Mouse (Mus musculus): ENCODE data around the gene Ascc1. TPM values are rescaled to one million over a fixed set of nuclear protein-coding genes. Genes with fewer than 3 reads are reported as not detected.

Ascc1 gene
- polyA plus RNA-seq, 1 experiment from 2014 or later: 57.8 TPM

GRCm38 (mm10) chr10:60019299-60019698 lies 16.7 kb downstream of the Ascc1 start:
- H3K9me3 ChIP-seq (replicated peaks; ENCODE audit: low read length): no peaks in the 10 kb centered on the region
- no peaks in the 10 kb centered on the region for H3K4me1 ChIP-seq (replicated peaks; ENCODE audit: insufficient read depth, low read length)
- H3K27me3 ChIP-seq (ENCODE audit: insufficient read depth, low read length): no peaks in the 10 kb centered on the region
- no peak overlapping the region for H3K4me3 ChIP-seq (replicated peaks; ENCODE audit: low read depth, low read length)
- H3K4me2 ChIP-seq (ENCODE audit: low read length): no peak overlapping the region
- H3K36me3 ChIP-seq (ENCODE audit: insufficient read depth, low read length): peaks cover 19% of the 10 kb centered on the region; the same call in 1 of the 2 replicates
- peak; percentile 47 for TF ChIP-seq CTCF (IDR thresholded peaks at IDR 0.05; ENCODE audit: low read depth)
- no peak overlapping the region for H3K27ac ChIP-seq
- no peak overlapping the region for H3K9ac ChIP-seq (ENCODE audit: low read depth, low read length)
- DNase-seq (ENCODE audit: low spot score) (no peak), ATAC-seq (replicated peaks; ENCODE audit: low FRiP score, low read depth) (no peak)
- WGBS: 77% methylated on average over 2 of the region's 2 CpGs

- no peak for DNase-seq (ENCODE audit: low spot score)
- Histone ChIP-seq H3K4me3 (replicated peaks; ENCODE audit: low read depth, low read length) (no peak overlapping the region), H3K9me3 (replicated peaks; ENCODE audit: low read length) (no peaks in the 10 kb centered on the region), H3K4me2 (ENCODE audit: low read length) (no peak overlapping the region), H3K27ac (no peak overlapping the region), H3K9ac (ENCODE audit: low read depth, low read length) (no peak overlapping the region), H3K36me3 (ENCODE audit: insufficient read depth, low read length) (0 out of 2 replicates have a peak, but pooled peaks cover 5% of the 10 kb centered on the region), H3K4me1 (replicated peaks; ENCODE audit: insufficient read depth, low read length) (no peaks in the 10 kb centered on the region; the same call in 1 of the 2 replicates), H3K27me3 (ENCODE audit: insufficient read depth, low read length) (no peaks in the 10 kb centered on the region)
- TF ChIP-seq CTCF (IDR thresholded peaks at IDR 0.05; ENCODE audit: low read depth): no peak
- WGBS: 76% methylated on average over 1 of the region's 1 CpGs
- no peak for ATAC-seq (replicated peaks; ENCODE audit: low FRiP score, low read depth)
Measured at GRCm38 (mm10) chr10:60023751-60024150, 21.1 kb downstream of the Ascc1 start.

- TF ChIP-seq CTCF (IDR thresholded peaks at IDR 0.05; ENCODE audit: low read depth): no peak
- Histone ChIP-seq H3K36me3 (ENCODE audit: insufficient read depth, low read length) (0 out of 2 replicates have a peak, but pooled peaks cover 5% of the 10 kb centered on the region), H3K27ac (0 out of 2 replicates have a peak overlapping the region, but pooled peaks have one; percentile 19), H3K27me3 (ENCODE audit: insufficient read depth, low read length) (no peaks in the 10 kb centered on the region), H3K4me2 (ENCODE audit: low read length) (no peak overlapping the region), H3K9ac (ENCODE audit: low read depth, low read length) (no peak overlapping the region), H3K4me3 (replicated peaks; ENCODE audit: low read depth, low read length) (no peak overlapping the region), H3K4me1 (replicated peaks; ENCODE audit: insufficient read depth, low read length) (peaks cover under 1% of the 10 kb centered on the region; the same call in 1 of the 2 replicates), H3K9me3 (replicated peaks; ENCODE audit: low read length) (no peaks in the 10 kb centered on the region)
- peak; percentile 9 for DNase-seq (ENCODE audit: low spot score)
- WGBS: 44% methylated on average over 13 of the region's 13 CpGs
- no peak for ATAC-seq (replicated peaks; ENCODE audit: low FRiP score, low read depth)
Measured at GRCm38 (mm10) chr10:60026759-60027395, 24.3 kb downstream of the Ascc1 start.

- peaks cover 8% of the 10 kb centered on the region; the same call in 1 of the 2 replicates for H3K4me1 ChIP-seq (replicated peaks; ENCODE audit: insufficient read depth, low read length)
- no peak for TF ChIP-seq CTCF (IDR thresholded peaks at IDR 0.05; ENCODE audit: low read depth)
- no peak overlapping the region for H3K4me2 ChIP-seq (ENCODE audit: low read length)
- DNase-seq (ENCODE audit: low spot score) (peak; percentile 27), ATAC-seq (replicated peaks; ENCODE audit: low FRiP score, low read depth) (no peak)
- no peak overlapping the region for H3K9ac ChIP-seq (ENCODE audit: low read depth, low read length)
- H3K4me3 ChIP-seq (replicated peaks; ENCODE audit: low read depth, low read length): no peak overlapping the region
- peak overlapping the region; percentile 83; the same call in 1 of the 2 replicates for H3K27ac ChIP-seq
- H3K9me3 ChIP-seq (replicated peaks; ENCODE audit: low read length): no peaks in the 10 kb centered on the region
- WGBS: 40% methylated on average over 2 of the region's 2 CpGs
- no peaks in the 10 kb centered on the region for H3K36me3 ChIP-seq (ENCODE audit: insufficient read depth, low read length)
- H3K27me3 ChIP-seq (ENCODE audit: insufficient read depth, low read length): no peaks in the 10 kb centered on the region
Measured at GRCm38 (mm10) chr10:60027619-60028084, 25.0 kb downstream of the Ascc1 start.

GRCm38 (mm10) chr10:60028181-60028580 lies 25.6 kb downstream of the Ascc1 start:
- ATAC-seq (replicated peaks; ENCODE audit: low FRiP score, low read depth): no peak
- Histone ChIP-seq H3K9ac (ENCODE audit: low read depth, low read length) (no peak overlapping the region), H3K27ac (peak overlapping the region; percentile 83), H3K36me3 (ENCODE audit: insufficient read depth, low read length) (no peaks in the 10 kb centered on the region), H3K4me2 (ENCODE audit: low read length) (no peak overlapping the region), H3K27me3 (ENCODE audit: insufficient read depth, low read length) (no peaks in the 10 kb centered on the region), H3K4me3 (replicated peaks; ENCODE audit: low read depth, low read length) (no peak overlapping the region), H3K9me3 (replicated peaks; ENCODE audit: low read length) (no peaks in the 10 kb centered on the region), H3K4me1 (replicated peaks; ENCODE audit: insufficient read depth, low read length) (peaks cover 11% of the 10 kb centered on the region)
- TF ChIP-seq CTCF (IDR thresholded peaks at IDR 0.05; ENCODE audit: low read depth): no peak
- no peak for DNase-seq (ENCODE audit: low spot score)
- WGBS: 48% methylated on average over 7 of the region's 7 CpGs

GRCm38 (mm10) chr10:60028979-60029378 lies 26.4 kb downstream of the Ascc1 start:
- peak; percentile 72 for DNase-seq (ENCODE audit: low spot score)
- no peak overlapping the region for H3K4me2 ChIP-seq (ENCODE audit: low read length)
- WGBS: 26% methylated on average over 7 of the region's 7 CpGs
- no peak overlapping the region for H3K4me3 ChIP-seq (replicated peaks; ENCODE audit: low read depth, low read length)
- peaks cover 13% of the 10 kb centered on the region for H3K4me1 ChIP-seq (replicated peaks; ENCODE audit: insufficient read depth, low read length)
- no peaks in the 10 kb centered on the region for H3K9me3 ChIP-seq (replicated peaks; ENCODE audit: low read length)
- H3K27me3 ChIP-seq (ENCODE audit: insufficient read depth, low read length): no peaks in the 10 kb centered on the region
- no peak for TF ChIP-seq CTCF (IDR thresholded peaks at IDR 0.05; ENCODE audit: low read depth)
- peak overlapping the region; percentile 83 for H3K27ac ChIP-seq
- H3K36me3 ChIP-seq (ENCODE audit: insufficient read depth, low read length): no peaks in the 10 kb centered on the region
- H3K9ac ChIP-seq (ENCODE audit: low read depth, low read length): no peak overlapping the region
- ATAC-seq (replicated peaks; ENCODE audit: low FRiP score, low read depth): peak; percentile 82

All from kidney, postnatal 0 days (tissue).